Mouse (Mus musculus): ENCODE measurements around the gene Homez.

Gene Homez

GRCm38 (mm10) chr14:54870861-54871260 lies at the start of gene Homez:
Gene Homez (minus strand): TSS chr14:54870961.
- DNase-seq = no peak

GRCm38 (mm10) chr14:54920076-54920685 lies 49.4 kb upstream of the Homez start:
- no peak for DNase-seq

GRCm38 (mm10) chr14:54913343-54913742 lies 42.6 kb upstream of the Homez start:
- no peak for DNase-seq

- DNase-seq = peak; percentile 56
These were observed 42.1 kb upstream of the Homez start, which contains the start of gene Slc22a17 for GRCm38 (mm10) chr14:54912886-54913285. Gene Slc22a17 (minus strand): TSS chr14:54913132.

GRCm38 (mm10) chr14:54912109-54912850 lies 41.5 kb upstream of the Homez start:
- DNase-seq = no peak

- no peak for DNase-seq
These were observed 37.9 kb upstream of the Homez start for GRCm38 (mm10) chr14:54908682-54909081.

- DNase-seq = no peak
These were observed 32.9 kb upstream of the Homez start for GRCm38 (mm10) chr14:54903641-54904040.

- DNase-seq = peak; percentile 90
These were observed 29.6 kb upstream of the Homez start for GRCm38 (mm10) chr14:54900383-54900782.

- DNase-seq = no peak
These were observed 26.7 kb upstream of the Homez start for GRCm38 (mm10) chr14:54897445-54897844.

- DNase-seq = peak; percentile 63
These were observed 23.8 kb upstream of the Homez start for GRCm38 (mm10) chr14:54894296-54895151.

GRCm38 (mm10) chr14:54893651-54894181 lies 23.0 kb upstream of the Homez start:
- peak; percentile 100 for DNase-seq

- DNase-seq = no peak
These were observed 21.4 kb upstream of the Homez start, which contains the start of gene Pabpn1 for GRCm38 (mm10) chr14:54892200-54892599. Gene Pabpn1 (plus strand): TSS chr14:54892500.

- DNase-seq = no peak
These were observed 14.5 kb upstream of the Homez start for GRCm38 (mm10) chr14:54885309-54885708.

- DNase-seq = no peak
These were observed 13.4 kb upstream of the Homez start for GRCm38 (mm10) chr14:54884022-54884712.

GRCm38 (mm10) chr14:54883154-54884021 lies 12.6 kb upstream of the Homez start, which contains the start of the genes Bcl2l2 and Gm20521:
Gene Bcl2l2 (plus strand): TSS chr14:54883377.
Gene Gm20521 (plus strand): TSS chr14:54883441.
- peak; percentile 86 for DNase-seq

- peak; percentile 74 for DNase-seq
These were observed 6.4 kb upstream of the Homez start, which contains the start of gene Ppp1r3e for GRCm38 (mm10) chr14:54877048-54877715. Gene Ppp1r3e (minus strand): TSS chr14:54877550.

GRCm38 (mm10) chr14:54876539-54877047 lies 5.8 kb upstream of the Homez start:
- peak; percentile 92 for DNase-seq

GRCm38 (mm10) chr14:54875844-54876538 lies 5.2 kb upstream of the Homez start:
- DNase-seq = peak; percentile 54

- DNase-seq = no peak
These were observed 3.4 kb upstream of the Homez start for GRCm38 (mm10) chr14:54874165-54874564.

GRCm38 (mm10) chr14:54868026-54868425 lies 2.7 kb downstream of the Homez start:
- no peak for DNase-seq

Data from kidney, adult 9 months (tissue).